Mouse (Mus musculus): ENCODE measurements at regions not wholly inside any gene's neighbourhood (a gene's known extent, or its start where the extent isn't known, plus 50 kb on each side); places are given as distances from the start of the nearest gene placed in this dataset.

- H3K4me1 ChIP-seq (ENCODE audit: control insufficient read depth, insufficient read depth, low read length) = no peaks in the 10 kb centered on the region
- no peak overlapping the region for H3K27ac ChIP-seq (ENCODE audit: insufficient read depth, low read length)
- no peak for TF ChIP-seq POLR2A (IDR thresholded peaks at IDR 0.05; ENCODE audit: low read depth, low read length)
- no peak for TF ChIP-seq CTCF (IDR thresholded peaks at IDR 0.05; ENCODE audit: borderline replicate concordance, insufficient read depth, low read length)
- H3K4me3 ChIP-seq (ENCODE audit: insufficient read depth, low read length) = no peak overlapping the region
These were observed 566.5 kb upstream of the Cdh5 start for GRCm38 (mm10) chr8:103534971-103535370.

GRCm38 (mm10) chr8:103536856-103537255, 564.6 kb upstream of the Cdh5 start:
- H3K4me3 ChIP-seq (ENCODE audit: insufficient read depth, low read length) = no peak overlapping the region

GRCm38 (mm10) chr8:103541954-103542353, 559.5 kb upstream of the Cdh5 start:
- no peak overlapping the region for H3K27ac ChIP-seq (ENCODE audit: insufficient read depth, low read length)
- TF ChIP-seq POLR2A (IDR thresholded peaks at IDR 0.05; ENCODE audit: low read depth, low read length) = no peak
- TF ChIP-seq CTCF (IDR thresholded peaks at IDR 0.05; ENCODE audit: borderline replicate concordance, insufficient read depth, low read length) = no peak
- no peak overlapping the region for H3K4me3 ChIP-seq (ENCODE audit: insufficient read depth, low read length)
- H3K4me1 ChIP-seq (ENCODE audit: control insufficient read depth, insufficient read depth, low read length) = no peaks in the 10 kb centered on the region

More at GRCm38 (mm10) chr8:103536856-103537255, 564.6 kb upstream of the Cdh5 start:
- H3K27ac ChIP-seq (ENCODE audit: insufficient read depth, low read length) = no peak overlapping the region
- TF ChIP-seq CTCF (IDR thresholded peaks at IDR 0.05; ENCODE audit: borderline replicate concordance, insufficient read depth, low read length) = no peak
- no peaks in the 10 kb centered on the region for H3K4me1 ChIP-seq (ENCODE audit: control insufficient read depth, insufficient read depth, low read length)

GRCm38 (mm10) chr8:103551916-103552535, 549.4 kb upstream of the Cdh5 start:
- TF ChIP-seq CTCF (IDR thresholded peaks at IDR 0.05; ENCODE audit: borderline replicate concordance, insufficient read depth, low read length) (no peak), POLR2A (IDR thresholded peaks at IDR 0.05; ENCODE audit: low read depth, low read length) (no peak)
- Histone ChIP-seq H3K4me3 (ENCODE audit: insufficient read depth, low read length) (no peak overlapping the region), H3K27ac (ENCODE audit: insufficient read depth, low read length) (no peak overlapping the region), H3K4me1 (ENCODE audit: control insufficient read depth, insufficient read depth, low read length) (no peaks in the 10 kb centered on the region)

- H3K4me1 ChIP-seq (ENCODE audit: control insufficient read depth, insufficient read depth, low read length) = no peaks in the 10 kb centered on the region; the same call in 1 of the 2 replicates
- H3K4me3 ChIP-seq (ENCODE audit: insufficient read depth, low read length) = no peak overlapping the region
- no peak overlapping the region for H3K27ac ChIP-seq (ENCODE audit: insufficient read depth, low read length)
- TF ChIP-seq POLR2A (IDR thresholded peaks at IDR 0.05; ENCODE audit: low read depth, low read length) (no peak), CTCF (IDR thresholded peaks at IDR 0.05; ENCODE audit: borderline replicate concordance, insufficient read depth, low read length) (no peak)
These were observed 539.8 kb upstream of the Cdh5 start for GRCm38 (mm10) chr8:103561606-103562005.

- no peaks in the 10 kb centered on the region for H3K4me1 ChIP-seq (ENCODE audit: control insufficient read depth, insufficient read depth, low read length)
- TF ChIP-seq POLR2A (IDR thresholded peaks at IDR 0.05; ENCODE audit: low read depth, low read length) (no peak), CTCF (IDR thresholded peaks at IDR 0.05; ENCODE audit: borderline replicate concordance, insufficient read depth, low read length) (no peak)
- no peak overlapping the region for H3K27ac ChIP-seq (ENCODE audit: insufficient read depth, low read length)
- H3K4me3 ChIP-seq (ENCODE audit: insufficient read depth, low read length) = no peak overlapping the region
These were observed 530.5 kb upstream of the Cdh5 start for GRCm38 (mm10) chr8:103570864-103571425.

- Histone ChIP-seq H3K27ac (ENCODE audit: insufficient read depth, low read length) (no peak overlapping the region), H3K4me3 (ENCODE audit: insufficient read depth, low read length) (no peak overlapping the region), H3K4me1 (ENCODE audit: control insufficient read depth, insufficient read depth, low read length) (no peaks in the 10 kb centered on the region)
- TF ChIP-seq CTCF (IDR thresholded peaks at IDR 0.05; ENCODE audit: borderline replicate concordance, insufficient read depth, low read length) = no peak
- TF ChIP-seq POLR2A (IDR thresholded peaks at IDR 0.05; ENCODE audit: low read depth, low read length) = no peak
These were observed 524.3 kb upstream of the Cdh5 start for GRCm38 (mm10) chr8:103577147-103577546.

GRCm38 (mm10) chr8:103578006-103578405, 523.4 kb upstream of the Cdh5 start:
- Histone ChIP-seq H3K27ac (ENCODE audit: insufficient read depth, low read length) (no peak overlapping the region), H3K4me3 (ENCODE audit: insufficient read depth, low read length) (no peak overlapping the region), H3K4me1 (ENCODE audit: control insufficient read depth, insufficient read depth, low read length) (no peaks in the 10 kb centered on the region)
- TF ChIP-seq CTCF (IDR thresholded peaks at IDR 0.05; ENCODE audit: borderline replicate concordance, insufficient read depth, low read length) (no peak), POLR2A (IDR thresholded peaks at IDR 0.05; ENCODE audit: low read depth, low read length) (no peak)

- Histone ChIP-seq H3K27ac (ENCODE audit: insufficient read depth, low read length) (no peak overlapping the region), H3K4me1 (ENCODE audit: control insufficient read depth, insufficient read depth, low read length) (no peaks in the 10 kb centered on the region), H3K4me3 (ENCODE audit: insufficient read depth, low read length) (no peak overlapping the region)
- TF ChIP-seq CTCF (IDR thresholded peaks at IDR 0.05; ENCODE audit: borderline replicate concordance, insufficient read depth, low read length) (no peak), POLR2A (IDR thresholded peaks at IDR 0.05; ENCODE audit: low read depth, low read length) (no peak)
These were observed 493.1 kb upstream of the Cdh5 start for GRCm38 (mm10) chr8:103608291-103608690.

- Histone ChIP-seq H3K4me1 (ENCODE audit: control insufficient read depth, insufficient read depth, low read length) (no peaks in the 10 kb centered on the region), H3K4me3 (ENCODE audit: insufficient read depth, low read length) (no peak overlapping the region), H3K27ac (ENCODE audit: insufficient read depth, low read length) (no peak overlapping the region)
- no peak for TF ChIP-seq CTCF (IDR thresholded peaks at IDR 0.05; ENCODE audit: borderline replicate concordance, insufficient read depth, low read length)
- TF ChIP-seq POLR2A (IDR thresholded peaks at IDR 0.05; ENCODE audit: low read depth, low read length) = no peak
These were observed 477.5 kb upstream of the Cdh5 start for GRCm38 (mm10) chr8:103623781-103624434.
